Mouse (Mus musculus): ENCODE results near the gene Max.

DNA sequence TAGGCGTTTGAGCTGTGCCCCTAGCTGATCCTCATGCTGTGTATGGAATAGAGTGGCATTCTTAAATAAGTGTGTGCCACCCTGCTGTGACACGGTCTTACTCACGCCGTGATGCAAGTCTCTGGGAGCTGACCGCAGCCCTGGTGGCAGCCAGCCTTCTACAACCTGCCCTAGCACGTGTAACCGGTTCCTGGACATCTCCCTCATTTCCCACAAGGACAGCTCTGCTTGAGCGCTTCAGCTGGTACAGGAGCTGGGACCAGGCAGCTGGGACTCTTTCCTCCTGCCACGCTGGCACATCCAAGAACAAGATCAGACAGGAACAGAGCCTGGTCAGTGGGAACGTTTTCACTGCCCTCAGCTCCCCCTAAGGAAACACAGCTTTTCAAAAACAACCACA lies 34.5 kb downstream of the Max start:
- TF ChIP-seq POLR2A (IDR thresholded peaks at IDR 0.05; ENCODE audit: insufficient read depth, low read depth, low read length) (no peak), CTCF (IDR thresholded peaks at IDR 0.05) (no peak)

Data from heart, adult 2 months (tissue).